Comparison of ENCODE assay signal across 34 mouse cellular contexts in the genomic region with DNA sequence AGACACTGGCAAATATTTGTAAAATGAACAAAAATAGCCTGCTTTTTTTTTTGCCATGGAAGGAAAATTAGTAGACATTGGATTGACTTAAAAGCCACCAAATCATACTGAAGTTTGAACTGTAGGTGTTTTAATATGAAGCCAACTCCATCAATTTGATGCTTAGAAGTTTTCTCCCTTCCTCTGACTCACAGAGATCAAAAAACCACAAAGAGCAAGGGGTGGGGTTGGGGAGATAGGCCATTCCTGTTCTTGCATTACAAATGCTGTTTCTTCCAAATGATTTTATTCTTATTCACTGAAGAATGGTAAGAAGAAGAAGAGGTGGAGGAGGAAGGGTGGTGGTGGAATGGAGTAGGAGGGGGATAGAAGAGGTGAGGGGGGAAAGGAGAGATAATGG. TPM values are rescaled to one million over a fixed set of nuclear protein-coding genes. Genes with fewer than 3 reads are reported as not detected.
"Had no signal": no experiment of that assay in that cellular context is flagged by ENCODE, and none has a peak within 500 bp of the region (broad histone marks: within the 10 kb centered on the region; RNA-seq: fewer than 3 reads in every experiment).

No protein-coding gene starts in this region.

- H3K27me3 ChIP-seq: heart, embryonic 13.5 days; heart, embryonic 15.5 days; hindbrain, embryonic 12.5 days; hindbrain, embryonic 13.5 days; hindbrain, embryonic 15.5 days; intestine, embryonic 15.5 days; kidney, embryonic 15.5 days had no signal

- DNase-seq: heart, postnatal 10 days; heart, postnatal 14 days; heart, postnatal 36 days; heart, postnatal 4 days; kidney, adult 11 months; kidney, adult 18-20 months; kidney, adult 2 months; kidney, adult 8-10 months; kidney, adult 9 months; kidney, postnatal 10 days; kidney, postnatal 14 days; kidney, postnatal 25 days; kidney, postnatal 36 days; kidney, postnatal 4 days; layer of hippocampus, adult 9-11 months; layer of hippocampus, postnatal 36 days had no signal

- H3K9me3 ChIP-seq: heart, embryonic 12.5 days; heart, embryonic 13.5 days; heart, embryonic 15.5 days; hindbrain, embryonic 10.5 days; hindbrain, embryonic 12.5 days; hindbrain, embryonic 13.5 days; hindbrain, embryonic 15.5 days; intestine, embryonic 15.5 days; kidney, embryonic 15.5 days had no signal

- H3K36me3 ChIP-seq: heart, embryonic 12.5 days; heart, embryonic 13.5 days; heart, embryonic 15.5 days; hindbrain, embryonic 10.5 days; hindbrain, embryonic 12.5 days; hindbrain, embryonic 13.5 days; intestine, embryonic 15.5 days; kidney, embryonic 15.5 days had no signal

- H3K9ac ChIP-seq: heart, embryonic 12.5 days; heart, embryonic 13.5 days; heart, embryonic 15.5 days; hindbrain, embryonic 12.5 days; hindbrain, embryonic 13.5 days; hindbrain, embryonic 14.5 days; hindbrain, embryonic 15.5 days; intestine, embryonic 15.5 days; kidney, embryonic 15.5 days had no signal

- H3K27ac ChIP-seq: heart, embryonic 13.5 days; heart, embryonic 15.5 days; hindbrain, embryonic 10.5 days; hindbrain, embryonic 12.5 days; hindbrain, embryonic 13.5 days; hindbrain, embryonic 14.5 days; hindbrain, embryonic 15.5 days; hindbrain, postnatal 0 days; intestine, embryonic 15.5 days; kidney, embryonic 15.5 days; kidney, postnatal 0 days; layer of hippocampus, adult 2 months; left cerebral cortex, adult 2 months had no signal

- H3K4me3 ChIP-seq: heart, embryonic 12.5 days; heart, embryonic 13.5 days; heart, embryonic 15.5 days; hindbrain, embryonic 10.5 days; hindbrain, embryonic 12.5 days; hindbrain, embryonic 13.5 days; hindbrain, embryonic 15.5 days; intestine, embryonic 15.5 days; kidney, embryonic 15.5 days; layer of hippocampus, adult 2 months; left cerebral cortex, adult 2 months had no signal

- ATAC-seq: hindbrain, embryonic 16.5 days; hindbrain, postnatal 0 days; inflammation-experienced regulatory T-cells, adult 6 months; intestine, embryonic 15.5 days; intestine, embryonic 16.5 days; intestine, postnatal 0 days had no signal

- H3K4me2 ChIP-seq: heart, embryonic 12.5 days; heart, embryonic 13.5 days; heart, embryonic 15.5 days; hindbrain, embryonic 12.5 days; hindbrain, embryonic 13.5 days; hindbrain, embryonic 14.5 days; hindbrain, embryonic 15.5 days; intestine, embryonic 15.5 days; kidney, embryonic 15.5 days had no signal

- H3K4me1 ChIP-seq: heart, embryonic 12.5 days; heart, embryonic 15.5 days; hindbrain, embryonic 12.5 days; hindbrain, embryonic 13.5 days; hindbrain, embryonic 15.5 days; intestine, embryonic 15.5 days had no signal

RNA-seq across cellular contexts. Expression of gene Syn3, which starts 52.0 kb away (rescaled TPM):
- polyA plus RNA-seq: inflammation-experienced regulatory T-cells, adult 6 months had no signal
